ENCODE assay signal across 11 mouse cellular contexts in the genomic region with DNA sequence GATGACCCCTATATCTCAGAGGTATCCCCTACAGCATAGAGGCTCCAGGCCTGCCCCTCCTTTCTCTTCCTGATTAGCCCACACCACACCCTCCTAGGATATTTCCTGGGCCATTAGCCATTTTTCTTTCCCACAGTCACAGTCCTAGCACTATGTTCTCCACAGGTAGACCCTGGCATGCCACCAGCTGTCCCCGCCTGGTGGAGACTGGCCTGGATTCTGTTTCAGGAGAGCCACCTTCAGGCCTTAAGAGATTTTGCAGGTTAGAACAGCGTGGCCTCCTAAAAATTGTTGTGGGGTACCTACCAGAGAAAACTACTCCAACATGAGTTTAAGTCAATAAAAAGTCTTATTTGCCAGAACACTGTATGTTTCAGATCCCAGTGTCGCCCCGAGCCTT. TPM values are rescaled to one million over a fixed set of nuclear protein-coding genes. Genes with fewer than 3 reads are reported as not detected.
DNase-seq lines count a peak whose midpoint lies in the region; ATAC-seq lines count a peak whose summit lies in the region.
"Had no signal": no experiment of that assay in that cellular context is flagged by ENCODE, and none has a peak within 500 bp of the region (broad histone marks: within the 10 kb centered on the region; RNA-seq: fewer than 3 reads in every experiment).

No protein-coding gene starts in this region.

- peak; percentile 51 for DNase-seq in forebrain, embryonic 11.5 days (ENCODE audit: low spot score)
- DNase-seq in A20 (ENCODE audit: low read depth, low spot score) = peak; percentile 45
- DNase-seq in brain, adult 2 months (ENCODE audit: low read depth, low spot score) = peak; percentile 70
- DNase-seq in kidney, postnatal 14 days = peak; percentile 63
- DNase-seq in layer of hippocampus, postnatal 14 days (ENCODE audit: low spot score in 2 of 2) = no peak
- DNase-seq in cerebellum, adult 8-10 months = no peak
- DNase-seq: heart, postnatal 36 days had no signal

- no peaks in the 10 kb centered on the region for H3K36me3 ChIP-seq in forebrain, embryonic 11.5 days (ENCODE audit: control insufficient read depth, insufficient read depth, low read length)
- no peaks in the 10 kb centered on the region for H3K36me3 ChIP-seq in forebrain, embryonic 12.5 days (replicated peaks)
- no peaks in the 10 kb centered on the region for H3K36me3 ChIP-seq in midbrain, embryonic 13.5 days
- H3K36me3 ChIP-seq: embryonic facial prominence, embryonic 15.5 days; limb, embryonic 12.5 days had no signal

- no peak overlapping the region for H3K4me3 ChIP-seq in forebrain, embryonic 11.5 days (ENCODE audit: low read depth, low read length)
- H3K4me3 ChIP-seq in forebrain, embryonic 12.5 days (replicated peaks) = no peak overlapping the region
- H3K4me3 ChIP-seq in midbrain, embryonic 13.5 days (replicated peaks) = no peak overlapping the region
- H3K4me3 ChIP-seq: embryonic facial prominence, embryonic 15.5 days; limb, embryonic 12.5 days had no signal

- peaks cover 5% of the 10 kb centered on the region; the same call in 1 of the 2 replicates for H3K4me1 ChIP-seq in forebrain, embryonic 11.5 days (replicated peaks; ENCODE audit: control insufficient read depth, insufficient read depth, low read length)
- peaks cover 13% of the 10 kb centered on the region for H3K4me1 ChIP-seq in forebrain, embryonic 12.5 days
- H3K4me1 ChIP-seq in midbrain, embryonic 13.5 days (replicated peaks) = peaks cover 12% of the 10 kb centered on the region; the same call in 1 of the 2 replicates

- no peaks in the 10 kb centered on the region for H3K27me3 ChIP-seq in forebrain, embryonic 11.5 days (ENCODE audit: control insufficient read depth, insufficient read depth, low read length)
- peaks cover 3% of the 10 kb centered on the region; the same call in 1 of the 2 replicates for H3K27me3 ChIP-seq in forebrain, embryonic 12.5 days
- no peaks in the 10 kb centered on the region for H3K27me3 ChIP-seq in midbrain, embryonic 13.5 days
- H3K27me3 ChIP-seq: embryonic facial prominence, embryonic 15.5 days; limb, embryonic 12.5 days had no signal

- WGBS in forebrain, embryonic 11.5 days = 62% methylated on average over 4 of the region's 4 CpGs
- WGBS in forebrain, embryonic 12.5 days = 63% methylated on average over 4 of the region's 4 CpGs
- 62% methylated on average over 4 of the region's 4 CpGs for WGBS in midbrain, embryonic 13.5 days

- no peak overlapping the region for H3K4me2 ChIP-seq in forebrain, embryonic 11.5 days (ENCODE audit: low read depth, low read length, severe bottlenecking)
- H3K4me2 ChIP-seq in forebrain, embryonic 12.5 days = no peak overlapping the region
- H3K4me2 ChIP-seq in midbrain, embryonic 13.5 days (replicated peaks) = no peak overlapping the region
- H3K4me2 ChIP-seq: embryonic facial prominence, embryonic 15.5 days; limb, embryonic 12.5 days had no signal

- H3K9me3 ChIP-seq in forebrain, embryonic 11.5 days (ENCODE audit: control insufficient read depth, low read length) = no peaks in the 10 kb centered on the region
- H3K9me3 ChIP-seq in forebrain, embryonic 12.5 days = no peaks in the 10 kb centered on the region
- no peaks in the 10 kb centered on the region for H3K9me3 ChIP-seq in midbrain, embryonic 13.5 days
- H3K9me3 ChIP-seq: embryonic facial prominence, embryonic 15.5 days; limb, embryonic 12.5 days had no signal

- no peak overlapping the region for H3K9ac ChIP-seq in forebrain, embryonic 11.5 days (ENCODE audit: low read length)
- no peak overlapping the region for H3K9ac ChIP-seq in forebrain, embryonic 12.5 days
- no peak overlapping the region for H3K9ac ChIP-seq in midbrain, embryonic 13.5 days (replicated peaks)
- H3K9ac ChIP-seq: embryonic facial prominence, embryonic 15.5 days; limb, embryonic 12.5 days had no signal

- H3K27ac ChIP-seq in forebrain, embryonic 11.5 days (ENCODE audit: low read depth, low read length) = no peak overlapping the region
- no peak overlapping the region for H3K27ac ChIP-seq in forebrain, embryonic 12.5 days
- no peak overlapping the region for H3K27ac ChIP-seq in midbrain, embryonic 13.5 days
- H3K27ac ChIP-seq: embryonic facial prominence, embryonic 15.5 days; limb, embryonic 12.5 days had no signal

- ATAC-seq in forebrain, embryonic 11.5 days (replicated peaks; ENCODE audit: low FRiP score) = no peak
- no peak for ATAC-seq in forebrain, embryonic 12.5 days (ENCODE audit: low FRiP score)
- ATAC-seq in midbrain, embryonic 13.5 days = no peak

RNA-seq across cellular contexts. Expression of a gene that starts 15.3 kb away (rescaled TPM):
- polyA plus RNA-seq in forebrain, embryonic 11.5 days (2014; fragmentation: Nextera tagmentation; extraction: Ambion mirVana) = 50.9 and 57.5 TPM in 2 replicates
- 43.4 and 46.0 TPM in 2 replicates for polyA plus RNA-seq in forebrain, embryonic 12.5 days (2016; fragmentation: Nextera tagmentation; extraction: Ambion mirVana)
- polyA plus RNA-seq in midbrain, embryonic 13.5 days (2015; fragmentation: Nextera tagmentation; extraction: Ambion mirVana) = 28.2 and 29.2 TPM in 2 replicates
- 10 to 100 TPM; 25.6 to 27.2 TPM for total RNA-seq in layer of hippocampus, postnatal 14 days (2021)

RNA-seq across cellular contexts. Expression of a gene that starts 22.5 kb away (rescaled TPM):
- polyA plus RNA-seq in forebrain, embryonic 11.5 days (2014; fragmentation: Nextera tagmentation; extraction: Ambion mirVana) = 152 and 160 TPM in 2 replicates
- polyA plus RNA-seq in forebrain, embryonic 12.5 days (2016; fragmentation: Nextera tagmentation; extraction: Ambion mirVana) = 130 and 135 TPM in 2 replicates
- 111 and 113 TPM in 2 replicates for polyA plus RNA-seq in midbrain, embryonic 13.5 days (2015; fragmentation: Nextera tagmentation; extraction: Ambion mirVana)
- 10 to 100 TPM; 71.3 to 73.5 TPM for total RNA-seq in layer of hippocampus, postnatal 14 days (2021)

RNA-seq across cellular contexts. Expression of a gene that starts 23.6 kb away (rescaled TPM):
- 0.35 TPM in 1 of 2 replicates, not detected in the other for polyA plus RNA-seq in forebrain, embryonic 11.5 days (2014; fragmentation: Nextera tagmentation; extraction: Ambion mirVana)
- polyA plus RNA-seq in forebrain, embryonic 12.5 days (2016; fragmentation: Nextera tagmentation; extraction: Ambion mirVana) = 0.09 TPM in 1 of 2 replicates, not detected in the other
- polyA plus RNA-seq in midbrain, embryonic 13.5 days (2015; fragmentation: Nextera tagmentation; extraction: Ambion mirVana) = 0.20 and 0.32 TPM in 2 replicates
- under 1 TPM; 0.28 to 0.36 TPM for total RNA-seq in layer of hippocampus, postnatal 14 days (2021)

RNA-seq across cellular contexts. Expression of a gene that starts 39.5 kb away (rescaled TPM):
- polyA plus RNA-seq in forebrain, embryonic 11.5 days (2014; fragmentation: Nextera tagmentation; extraction: Ambion mirVana) = 50.1 and 54.2 TPM in 2 replicates
- 48.2 and 50.1 TPM in 2 replicates for polyA plus RNA-seq in forebrain, embryonic 12.5 days (2016; fragmentation: Nextera tagmentation; extraction: Ambion mirVana)
- 64.7 and 67.8 TPM in 2 replicates for polyA plus RNA-seq in midbrain, embryonic 13.5 days (2015; fragmentation: Nextera tagmentation; extraction: Ambion mirVana)
- 10 to 100 TPM; 56.7 to 61.6 TPM for total RNA-seq in layer of hippocampus, postnatal 14 days (2021)

RNA-seq across cellular contexts. Expression of a gene that starts 42.6 kb away (rescaled TPM):
- 213 and 247 TPM in 2 replicates for polyA plus RNA-seq in forebrain, embryonic 11.5 days (2014; fragmentation: Nextera tagmentation; extraction: Ambion mirVana)
- polyA plus RNA-seq in forebrain, embryonic 12.5 days (2016; fragmentation: Nextera tagmentation; extraction: Ambion mirVana) = 209 and 214 TPM in 2 replicates
- 240 and 242 TPM in 2 replicates for polyA plus RNA-seq in midbrain, embryonic 13.5 days (2015; fragmentation: Nextera tagmentation; extraction: Ambion mirVana)
- total RNA-seq in layer of hippocampus, postnatal 14 days (2021) = 10 to 100 TPM; 86.1 to 89.0 TPM

Comparison
In these comparisons a context has a peak if more than half of its experiments do, and no peak if none do; other contexts are left out.
1. DNase-seq: peak in forebrain, embryonic 11.5 days (single experiment), A20 (single experiment), brain, adult 2 months (single experiment) and kidney, postnatal 14 days (single experiment); none in layer of hippocampus, postnatal 14 days (0 of 2) and cerebellum, adult 8-10 months (single experiment).